Mouse (Mus musculus): ENCODE results near the gene Supt5. TPM values are rescaled to one million over a fixed set of nuclear protein-coding genes. Genes with fewer than 3 reads are reported as not detected.

The Supt5 gene
- total and polyA plus RNA-seq, 3 experiments, result 35.5 to 111 (median 67.3) TPM

- Histone ChIP-seq H3K27me3 (replicated peaks) (no peaks in the 10 kb centered on the region), H3K79me2 (replicated peaks; ENCODE audit: control insufficient read depth, extremely low read depth, insufficient read depth, poor library complexity, severe bottlenecking) (peaks cover 17% of the 10 kb centered on the region), H3K36me3 (replicated peaks in 1 of 2; ENCODE audit: control insufficient read depth in 1 of 2, insufficient read depth in 1 of 2, low read length in 1 of 2) (peaks cover 31 to 42% of the 10 kb centered on the region in 2 experiments), H3K4me2 (ENCODE audit: insufficient read depth, low read depth, poor library complexity, severe bottlenecking) (no peak overlapping the region), H3K4me1 (ENCODE audit: control insufficient read depth in 1 of 2, insufficient read depth in 2 of 2) (peaks cover 8 to 34% of the 10 kb centered on the region in 2 experiments), H3K9ac (ENCODE audit: insufficient read depth, low read depth) (no peak overlapping the region), H3K9me3 (replicated peaks; ENCODE audit: low read length) (no peaks in the 10 kb centered on the region), H3K27ac (ENCODE audit: insufficient read depth, low read depth) (no peak overlapping the region), H3K4me3 (replicated peaks in 1 of 3; ENCODE audit: low read depth in 2 of 3, low read length in 2 of 3, poor library complexity in 1 of 3) (no peak overlapping the region)
- no peak for DNase-seq (ENCODE audit: extremely low read depth)
- TF ChIP-seq POLR2AphosphoS2 (IDR thresholded peaks at IDR 0.05; ENCODE audit: low read depth, low read length) (peak; percentile 89; the same call in 1 of the 2 replicates), UBTF (IDR thresholded peaks at IDR 0.05; ENCODE audit: low read depth, low read length) (no peak), POLR2A (IDR thresholded peaks at IDR 0.05; ENCODE audit: low read depth, low read length) (peak; percentile 52), CHD2 (IDR thresholded peaks at IDR 0.05; ENCODE audit: low read length) (peak; percentile 34; the same call in 1 of the 2 replicates)
- dilution Hi-C loops (cut with MboI; ENCODE audit: extremely low pct_ligation_motif_present, extremely low pct_unique_long_range_greater_than_20kb, low sequenced_read_pairs), result no loop called here
- in situ Hi-C loops (cut with MboI; ENCODE audit: low pct_ligation_motif_present, low pct_unique_long_range_greater_than_20kb, low sequenced_read_pairs), result no loop called here
Observed at GRCm38 (mm10) chr7:28354113-28354581, 15.6 kb upstream of the Supt5 start.

GRCm38 (mm10) chr7:28353267-28353666 lies 14.7 kb upstream of the Supt5 start:
- Histone ChIP-seq H3K27me3 (replicated peaks) (no peaks in the 10 kb centered on the region), H3K9me3 (replicated peaks; ENCODE audit: low read length) (no peaks in the 10 kb centered on the region), H3K9ac (ENCODE audit: insufficient read depth, low read depth) (no peak overlapping the region), H3K36me3 (replicated peaks in 1 of 2; ENCODE audit: control insufficient read depth in 1 of 2, insufficient read depth in 1 of 2, low read length in 1 of 2) (peaks cover 31 to 38% of the 10 kb centered on the region in 2 experiments), H3K79me2 (replicated peaks; ENCODE audit: control insufficient read depth, extremely low read depth, insufficient read depth, poor library complexity, severe bottlenecking) (peaks cover 17% of the 10 kb centered on the region), H3K4me1 (ENCODE audit: control insufficient read depth in 1 of 2, insufficient read depth in 2 of 2) (peaks cover 12 to 36% of the 10 kb centered on the region in 2 experiments), H3K27ac (ENCODE audit: insufficient read depth, low read depth) (no peak overlapping the region), H3K4me3 (replicated peaks in 1 of 3; ENCODE audit: low read depth in 2 of 3, low read length in 2 of 3, poor library complexity in 1 of 3) (no peak overlapping the region), H3K4me2 (ENCODE audit: insufficient read depth, low read depth, poor library complexity, severe bottlenecking) (no peak overlapping the region)
- dilution Hi-C loops (cut with MboI; ENCODE audit: extremely low pct_ligation_motif_present, extremely low pct_unique_long_range_greater_than_20kb, low sequenced_read_pairs), result no loop called here
- DNase-seq (ENCODE audit: extremely low read depth), result no peak
- in situ Hi-C loops (cut with MboI; ENCODE audit: low pct_ligation_motif_present, low pct_unique_long_range_greater_than_20kb, low sequenced_read_pairs), result no loop called here
- no peak for TF ChIP-seq IRF4 (IDR thresholded peaks at IDR 0.05; ENCODE audit: low read depth, low read length)

- peaks cover 12 to 36% of the 10 kb centered on the region in 2 experiments for H3K4me1 ChIP-seq (ENCODE audit: control insufficient read depth in 1 of 2, insufficient read depth in 2 of 2)
- no peaks in the 10 kb centered on the region for H3K27me3 ChIP-seq (replicated peaks)
- in situ Hi-C loops (cut with MboI; ENCODE audit: low pct_ligation_motif_present, low pct_unique_long_range_greater_than_20kb, low sequenced_read_pairs), result no loop called here
- peaks cover 31 to 37% of the 10 kb centered on the region in 2 experiments for H3K36me3 ChIP-seq (replicated peaks in 1 of 2; ENCODE audit: control insufficient read depth in 1 of 2, insufficient read depth in 1 of 2, low read length in 1 of 2)
- H3K9me3 ChIP-seq (replicated peaks; ENCODE audit: low read length), result no peaks in the 10 kb centered on the region
- H3K79me2 ChIP-seq (replicated peaks; ENCODE audit: control insufficient read depth, extremely low read depth, insufficient read depth, poor library complexity, severe bottlenecking), result peaks cover 17% of the 10 kb centered on the region
- dilution Hi-C loops (cut with MboI; ENCODE audit: extremely low pct_ligation_motif_present, extremely low pct_unique_long_range_greater_than_20kb, low sequenced_read_pairs), result no loop called here
- no peak for TF ChIP-seq SIN3A (IDR thresholded peaks at IDR 0.05; ENCODE audit: low read length)
- no peak for DNase-seq (ENCODE audit: extremely low read depth)
- H3K4me3 ChIP-seq (replicated peaks in 1 of 3; ENCODE audit: low read depth in 2 of 3, low read length in 2 of 3, poor library complexity in 1 of 3), result peak overlapping the region; percentile 70 to 99 (median 72)
- H3K27ac ChIP-seq (ENCODE audit: insufficient read depth, low read depth), result no peak overlapping the region; the same call in 1 of the 2 replicates
- H3K9ac ChIP-seq (ENCODE audit: insufficient read depth, low read depth), result peak overlapping the region; percentile 99
- H3K4me2 ChIP-seq (ENCODE audit: insufficient read depth, low read depth, poor library complexity, severe bottlenecking), result peak overlapping the region; percentile 85
Observed at GRCm38 (mm10) chr7:28351676-28352191, 13.2 kb upstream of the Supt5 start.
